Mouse (Mus musculus) natural killer cell, adult 2 months (primary cell): ENCODE data around the gene Cdr2l.

ENCODE experiments used
- DNase-seq, 2 experiments: peaks; one replicate each; pipeline ENCODE4 v3.0.0; 2022; ENCODE audit warnings: low spot score in 2 of 2

Gene Cdr2l

DNA sequence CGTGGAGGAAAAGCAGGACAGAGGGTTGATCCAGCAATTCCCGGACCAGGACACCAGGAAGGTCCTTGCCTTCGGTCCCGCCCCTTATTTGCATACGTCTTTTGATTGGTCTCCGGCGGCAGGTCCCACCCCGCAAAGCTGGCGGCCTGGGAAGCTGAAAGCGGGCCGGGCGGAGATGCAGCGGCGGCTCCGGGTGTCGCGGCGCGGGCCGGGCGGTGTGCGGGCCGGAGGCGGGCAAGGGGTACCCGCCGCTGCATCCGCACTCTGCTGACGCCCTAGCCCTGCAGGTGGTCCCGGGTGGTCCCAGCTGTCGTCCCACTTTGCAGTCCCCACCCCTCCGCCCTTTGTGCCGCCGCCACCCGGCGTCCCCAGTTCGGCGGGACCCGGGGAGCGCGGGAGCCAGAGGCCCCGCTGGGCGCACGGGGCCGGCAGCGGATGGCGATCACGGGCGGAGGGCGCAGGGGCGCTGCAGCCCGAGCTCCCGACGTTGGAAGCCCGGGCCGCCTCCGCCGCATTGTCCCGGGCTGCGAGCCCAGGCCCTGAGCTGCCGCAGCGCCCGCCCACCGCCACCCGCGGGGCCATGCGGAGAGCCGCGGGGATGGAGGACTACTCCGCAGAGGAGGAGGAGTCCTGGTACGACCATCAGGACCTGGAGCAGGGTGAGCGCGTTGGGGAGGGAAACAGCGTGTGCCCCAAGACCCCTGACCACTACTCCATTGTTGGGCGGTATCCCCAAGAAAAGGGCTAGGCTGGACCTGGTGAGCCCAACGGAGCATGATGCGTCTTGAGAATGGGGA is at the start of gene Cdr2l:
Gene Cdr2l, plus strand, starts transcription at position 174 of the 797 bp plus-strand sequence.
- no peak for DNase-seq

DNA sequence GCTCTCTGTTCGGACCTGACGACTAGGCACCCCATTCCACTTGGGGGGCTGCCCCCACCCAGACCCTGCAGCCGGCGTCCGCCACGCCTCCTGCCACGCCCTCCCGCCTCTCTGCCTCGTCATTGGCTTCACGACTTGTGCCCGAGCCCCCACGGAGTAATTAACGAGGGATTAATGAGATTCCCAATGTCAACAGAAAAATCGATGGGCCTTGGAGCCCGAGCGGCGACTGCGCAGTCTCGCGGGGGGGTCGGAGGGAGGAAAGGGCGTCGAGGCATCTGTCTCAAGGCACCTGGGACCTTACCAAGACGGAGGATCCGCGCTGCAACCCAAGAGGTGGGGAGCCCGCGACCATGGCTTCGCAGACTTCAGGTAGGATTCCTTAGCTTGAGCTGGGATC is 47.2 kb upstream of the Cdr2l start, which contains the start of gene Otop3:
Gene Otop3, plus strand, starts transcription at position 201 of the 400 bp plus-strand sequence.
- no peak for DNase-seq

DNA sequence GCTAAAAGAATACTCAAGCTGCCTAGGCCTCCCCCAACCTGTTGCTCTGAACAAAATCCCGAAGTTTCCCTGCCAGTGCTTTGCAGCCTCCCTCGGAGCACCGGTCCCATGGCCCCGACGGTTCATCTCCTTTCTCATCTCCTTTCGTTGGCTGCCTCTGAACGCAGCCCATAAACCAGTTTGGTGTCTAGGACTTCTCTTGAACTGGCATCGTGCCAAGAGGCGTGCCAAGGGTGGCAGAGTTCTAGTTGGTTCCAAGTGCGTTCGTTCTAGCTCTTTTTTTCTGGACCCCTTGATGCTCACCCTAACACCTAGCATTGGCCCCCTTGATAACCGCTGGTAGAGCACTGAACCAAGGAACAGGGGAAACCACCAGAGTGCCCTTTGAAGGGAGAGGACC is 46.5 kb upstream of the Cdr2l start:
- DNase-seq = no peak

GRCm38 (mm10) chr11:115336115-115336514 is 45.6 kb upstream of the Cdr2l start:
- DNase-seq = no peak

DNA sequence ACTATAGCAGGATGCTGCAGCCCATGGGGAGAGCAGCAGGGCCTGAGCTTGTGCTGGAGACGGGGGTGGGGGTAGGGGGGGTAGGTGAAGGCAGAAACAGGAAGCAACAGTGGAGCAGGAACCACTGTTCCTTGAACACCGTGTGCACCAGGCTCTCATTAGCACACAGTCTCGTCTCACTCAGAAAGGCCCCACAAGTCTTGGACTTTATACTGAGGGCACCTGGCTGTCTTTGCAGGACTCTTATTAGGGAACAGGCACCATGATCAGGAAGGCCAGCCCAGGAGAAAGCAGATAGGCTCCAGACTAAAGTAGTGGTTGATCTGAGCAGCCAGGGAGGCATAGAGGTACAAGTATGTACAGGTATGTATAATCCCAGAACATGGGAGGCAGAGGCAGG is 44.4 kb upstream of the Cdr2l start:
- no peak for DNase-seq

DNA sequence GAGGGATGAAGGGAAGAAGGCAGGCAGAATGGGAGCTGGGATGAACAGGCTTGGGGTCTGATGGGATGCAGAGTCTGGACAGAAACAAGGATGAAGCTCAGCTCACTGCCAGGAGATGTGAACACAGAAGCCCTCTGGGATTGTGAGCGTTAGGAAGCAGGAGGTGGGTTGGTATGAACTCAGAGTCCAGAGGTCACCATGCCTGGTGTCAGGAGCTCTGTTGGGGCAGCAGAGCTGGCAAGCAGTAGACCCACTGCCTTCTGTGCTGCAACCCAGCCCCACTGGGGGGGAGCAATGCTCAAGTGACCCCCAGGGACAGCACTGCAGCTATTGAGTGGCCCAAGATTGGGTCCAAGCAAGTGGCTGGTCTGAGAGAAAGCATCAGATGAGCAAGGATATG is 43.9 kb upstream of the Cdr2l start:
- DNase-seq = no peak

- DNase-seq = no peak
These were observed 40.5 kb upstream of the Cdr2l start for GRCm38 (mm10) chr11:115341246-115341645.

DNA sequence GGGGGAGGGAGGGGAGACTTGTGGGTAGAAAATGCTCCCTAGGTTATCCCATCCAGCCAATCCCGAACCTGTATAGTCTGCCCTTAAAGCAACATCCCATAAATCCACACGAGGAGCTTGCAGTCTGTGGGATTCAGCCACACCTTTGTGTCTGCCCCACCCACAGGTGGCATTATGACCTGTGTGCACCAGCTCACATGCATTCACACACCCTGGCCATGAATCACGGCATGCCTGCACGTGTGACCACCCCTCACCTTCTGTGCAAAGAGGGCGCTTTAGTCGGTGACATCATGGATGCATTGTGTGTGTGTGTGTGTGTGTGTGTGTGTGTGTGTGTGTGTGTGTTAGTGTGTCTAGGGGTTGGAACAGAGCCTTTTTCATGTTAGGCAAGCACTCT is 39.9 kb upstream of the Cdr2l start:
- no peak for DNase-seq

GRCm38 (mm10) chr11:115344967-115345366 is 36.7 kb upstream of the Cdr2l start:
- DNase-seq = no peak

GRCm38 (mm10) chr11:115345515-115345914 is 36.2 kb upstream of the Cdr2l start:
- DNase-seq = no peak

- DNase-seq = no peak
These were observed 33.0 kb upstream of the Cdr2l start for GRCm38 (mm10) chr11:115348681-115349248.

DNA sequence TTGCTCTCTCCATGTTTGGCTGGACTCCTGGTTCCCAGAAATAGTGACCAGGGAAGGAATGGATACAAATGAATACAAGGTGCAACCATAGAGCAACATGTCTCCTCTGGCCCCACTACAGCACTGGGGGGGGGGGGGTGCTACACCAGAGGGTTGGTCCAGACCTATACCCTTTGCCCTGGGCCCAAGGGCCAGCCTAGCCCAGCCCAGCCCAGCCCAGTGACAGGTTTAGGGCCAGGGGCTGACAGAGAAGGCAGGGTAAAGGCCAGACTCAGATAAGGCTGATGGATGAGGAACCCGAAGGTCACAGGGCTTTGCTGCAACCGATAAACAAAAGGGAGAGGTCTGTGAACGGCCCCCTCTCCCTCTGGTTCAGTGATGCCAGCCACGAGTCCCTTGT is 31.7 kb upstream of the Cdr2l start:
- DNase-seq = no peak

DNA sequence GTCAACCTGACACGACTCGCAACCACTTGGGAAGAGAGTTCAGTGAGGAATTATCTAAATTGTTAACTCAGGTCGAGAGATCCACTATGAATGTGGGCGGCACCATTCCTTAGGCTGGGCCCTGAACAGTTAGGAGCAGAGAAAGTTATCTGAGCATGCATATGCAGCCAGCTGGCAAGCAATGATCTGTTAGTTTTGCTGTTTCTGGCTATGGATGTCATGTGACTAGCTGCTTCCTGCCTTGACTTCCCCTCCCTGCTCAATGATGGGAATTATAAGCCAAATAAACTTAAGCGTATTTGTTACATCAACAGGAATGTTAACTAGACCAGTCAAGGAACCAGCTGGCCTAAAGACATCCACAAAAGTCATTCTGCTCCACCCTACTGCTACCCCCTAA is 28.3 kb upstream of the Cdr2l start:
- DNase-seq = no peak

DNA sequence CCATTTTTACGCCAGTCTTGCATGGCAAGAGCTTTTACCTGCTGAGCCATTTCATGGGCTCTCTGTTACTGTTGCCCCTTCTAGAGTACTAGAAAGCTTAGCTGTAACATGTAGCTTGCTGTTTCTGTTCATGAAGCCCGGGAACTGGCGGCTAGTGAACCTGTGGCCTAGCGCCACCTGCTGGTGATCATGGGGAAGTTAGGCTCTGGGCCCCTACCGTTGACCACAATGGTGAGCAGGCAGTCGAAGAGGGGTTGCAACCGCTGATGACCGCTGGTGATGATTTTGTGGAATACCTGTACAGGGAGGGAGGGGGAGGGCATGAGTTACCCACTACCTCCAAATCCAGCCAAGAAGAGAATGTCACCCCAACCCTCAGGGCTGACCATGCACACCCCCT is 27.5 kb upstream of the Cdr2l start:
- DNase-seq = peak; percentile 59 to 66

- DNase-seq = peak; percentile 63 to 77
These were observed 23.2 kb upstream of the Cdr2l start for GRCm38 (mm10) chr11:115358468-115358867.

GRCm38 (mm10) chr11:115359293-115359692 is 22.4 kb upstream of the Cdr2l start:
- DNase-seq = no peak

- DNase-seq = no peak
These were observed 22.0 kb upstream of the Cdr2l start for GRCm38 (mm10) chr11:115359726-115360125.

DNA sequence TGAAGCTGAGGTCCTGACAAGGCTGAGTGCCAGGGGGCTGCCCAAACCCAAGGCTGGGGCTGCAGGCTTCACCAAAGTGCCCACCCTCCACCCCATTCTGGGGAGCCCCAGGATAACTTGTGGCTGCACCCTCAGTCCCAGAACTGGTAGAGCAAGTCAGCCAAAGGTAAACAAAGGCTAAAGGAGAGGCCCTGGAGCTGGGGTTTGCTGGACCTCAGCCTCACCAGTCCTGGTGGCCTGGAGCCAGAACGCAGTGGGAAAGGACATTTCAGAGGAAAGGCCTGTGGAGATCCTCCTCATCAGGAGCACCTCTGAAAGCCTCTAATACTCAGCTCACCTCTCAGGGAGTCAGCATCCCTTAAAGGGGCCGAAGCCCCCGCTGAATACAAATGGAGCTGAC is 17.6 kb upstream of the Cdr2l start:
- no peak for DNase-seq

DNA sequence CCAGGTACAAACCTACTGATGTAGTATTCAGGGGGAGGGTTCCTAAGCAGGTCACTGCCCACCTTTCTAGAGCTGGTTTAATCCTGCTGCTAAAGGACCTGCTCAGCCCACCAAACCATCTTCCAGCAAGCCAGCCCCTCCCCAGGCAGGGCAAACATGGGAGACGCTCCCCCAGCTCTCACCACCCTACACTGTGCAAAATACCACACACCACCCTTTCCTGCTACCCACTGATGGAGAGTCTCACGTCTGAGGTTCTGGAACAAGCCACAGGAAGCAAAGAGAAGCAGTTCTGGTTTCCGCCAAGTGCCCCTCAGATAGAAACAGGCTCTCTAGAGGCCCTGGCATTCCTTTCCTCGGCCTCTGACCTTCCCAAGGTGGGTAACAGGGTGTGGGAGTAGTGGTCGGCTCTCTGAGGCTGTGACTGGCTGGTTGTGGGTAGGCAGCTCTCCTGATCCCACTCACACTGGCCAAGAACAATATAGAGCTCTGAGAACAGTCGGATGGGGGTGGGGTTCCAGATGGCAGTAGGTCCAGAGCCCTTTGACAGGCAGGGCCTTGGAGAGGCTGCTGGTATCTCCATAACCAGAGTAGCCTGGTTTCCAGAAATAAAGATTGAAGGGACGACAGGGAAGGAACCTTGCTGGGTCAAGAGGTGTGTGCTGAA is 15.5 kb upstream of the Cdr2l start:
- no peak for DNase-seq

- no peak for DNase-seq
These were observed 14.9 kb upstream of the Cdr2l start for GRCm38 (mm10) chr11:115366706-115367394.

GRCm38 (mm10) chr11:115367395-115367944 is 14.2 kb upstream of the Cdr2l start, which contains the start of gene Hid1:
TSS of gene Hid1 (minus strand) at chr11:115367756.
- DNase-seq = peak; percentile 63 to 72

- DNase-seq = no peak
These were observed 11.3 kb upstream of the Cdr2l start for GRCm38 (mm10) chr11:115370368-115370767.
